Mouse (Mus musculus) gastrocnemius, postnatal 36 days (tissue): ENCODE results near the gene Tent5b. TPM values are rescaled to one million over a fixed set of nuclear protein-coding genes. Genes with fewer than 3 reads are reported as not detected.

ENCODE experiments used
- DNase-seq, 2 experiments: peaks; one replicate each; pipeline ENCODE4 v3.0.0; 2022
- intact Hi-C: fragments of 180-260 bp; cut with DNase I; formaldehyde crosslinking; loops from one replicate; pipeline ENCODE4 v1.15.1; 2025
- long read RNA-seq, 2 experiments: library from polyadenylated mRNA; stranded (forward); transcript quantifications; one replicate each; pipeline ENCODE4 v2.0.0; 2021
- total RNA-seq, 2 experiments: library from RNA; stranded (reverse); gene quantifications; 2 replicates each; pipeline ENCODE4 v1.2.3; 2021

The Tent5b gene
- 1 to 10 TPM in 1 of 2 experiments, under 1 TPM in 1; 0.59 to 1.0 TPM for total RNA-seq
- long read RNA-seq, experiment 1, partial matches to known transcripts, result 0 of 1 reads
- long read RNA-seq, experiment 1, other reads (novel, unspliced or antisense), result 0 of 1 reads
- long read RNA-seq, experiment 2, partial matches to known transcripts, result 0 of 1 reads
- long read RNA-seq, experiment 2, other reads (novel, unspliced or antisense), result 0 of 1 reads

DNA sequence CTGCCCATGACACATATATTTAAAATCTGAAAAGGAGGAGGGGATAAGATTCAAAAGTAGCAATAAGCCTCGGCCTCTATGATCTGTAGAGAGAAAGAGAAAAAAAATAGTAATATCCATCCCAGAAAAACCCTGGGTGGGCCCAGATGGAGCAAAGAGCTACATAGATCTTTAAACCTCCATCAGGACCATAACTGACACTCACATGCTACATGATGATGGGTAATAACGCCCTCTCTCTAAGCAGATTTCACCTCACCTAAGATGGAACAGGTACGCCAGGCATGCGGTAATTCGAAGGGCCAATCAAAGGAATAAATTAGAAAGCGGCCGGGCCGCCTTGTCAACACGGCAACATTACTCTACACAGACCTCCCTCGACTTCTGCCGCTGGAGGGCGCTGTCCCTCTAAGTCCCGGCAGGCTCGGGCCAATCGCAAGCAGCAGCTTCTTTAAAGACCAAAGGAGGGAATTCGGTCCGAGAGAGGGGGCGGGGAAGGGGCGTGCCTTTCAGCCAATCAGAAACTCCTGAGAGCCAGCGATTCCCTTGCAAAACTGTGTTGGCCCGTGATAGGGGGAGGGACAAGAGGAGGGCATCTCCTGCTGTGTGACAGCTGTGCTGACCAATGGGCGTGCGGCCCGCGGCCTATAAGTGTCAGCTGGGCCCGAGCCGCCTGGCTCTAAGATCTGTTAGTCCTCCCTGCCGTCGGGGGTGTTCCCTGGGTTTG lies at the start of gene Tent5b:
Tent5b (plus strand) TSS at position 675 of the 727 bp plus-strand sequence.
- intact Hi-C loops, result loop anchor here (1.0 to 5.0 kb wide), 2 partner anchors 15 to 33 kb away; no protein-coding TSS in a partner anchor

DNA sequence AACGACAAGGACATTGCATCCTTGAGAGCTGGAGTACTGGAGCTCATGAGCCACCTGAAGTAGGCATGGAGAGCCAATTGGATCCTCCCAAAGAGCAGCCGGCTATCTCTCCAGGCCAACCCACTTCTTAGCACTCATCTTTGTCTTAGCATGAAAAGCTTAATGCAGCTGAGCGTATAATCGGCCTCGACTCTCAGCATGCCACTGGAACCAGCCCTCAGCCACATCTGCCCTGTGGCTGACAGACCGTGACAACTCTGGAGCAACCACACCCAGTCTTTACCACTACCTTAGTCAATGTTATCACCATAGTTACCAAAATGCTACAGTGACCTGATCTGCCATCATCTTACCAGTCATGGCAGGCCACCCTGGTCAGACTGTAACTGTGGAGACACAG lies 48.4 kb upstream of the Tent5b start:
- DNase-seq, result no peak
- intact Hi-C loops, result no loop called here

More for the DNA sequence above, at the start of gene Tent5b:
- peak; percentile 97 to 99 for DNase-seq

DNA sequence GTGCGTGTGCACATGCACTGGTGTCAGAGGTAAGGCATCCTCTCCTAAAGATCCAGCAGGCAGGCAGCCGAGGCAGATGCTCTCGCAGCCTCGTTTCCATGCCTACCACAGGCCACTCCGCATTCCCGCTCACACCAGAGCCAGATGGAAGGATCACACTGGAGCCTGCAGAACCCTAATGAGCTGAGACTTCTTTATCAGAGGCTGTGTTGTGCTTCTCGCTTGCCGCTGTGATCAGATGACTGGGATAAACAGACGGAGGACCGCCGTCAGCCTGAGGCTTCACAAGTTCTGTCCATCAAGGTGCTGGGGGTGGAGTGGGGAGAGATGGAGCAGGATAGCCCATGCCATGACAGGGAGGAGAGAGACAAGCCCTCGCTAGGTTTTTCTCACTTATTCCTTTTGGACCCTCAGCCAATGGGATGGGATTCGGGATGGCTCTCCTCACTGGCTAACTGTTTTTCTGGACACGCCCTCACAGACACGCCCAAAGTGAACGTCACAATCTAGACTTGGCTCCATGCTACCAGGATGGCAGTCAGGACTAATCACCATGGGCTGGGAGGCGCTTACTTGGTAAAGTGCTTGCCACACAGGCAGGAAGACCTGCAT lies 47.3 kb upstream of the Tent5b start:
- intact Hi-C loops, result no loop called here
- no peak for DNase-seq

DNA sequence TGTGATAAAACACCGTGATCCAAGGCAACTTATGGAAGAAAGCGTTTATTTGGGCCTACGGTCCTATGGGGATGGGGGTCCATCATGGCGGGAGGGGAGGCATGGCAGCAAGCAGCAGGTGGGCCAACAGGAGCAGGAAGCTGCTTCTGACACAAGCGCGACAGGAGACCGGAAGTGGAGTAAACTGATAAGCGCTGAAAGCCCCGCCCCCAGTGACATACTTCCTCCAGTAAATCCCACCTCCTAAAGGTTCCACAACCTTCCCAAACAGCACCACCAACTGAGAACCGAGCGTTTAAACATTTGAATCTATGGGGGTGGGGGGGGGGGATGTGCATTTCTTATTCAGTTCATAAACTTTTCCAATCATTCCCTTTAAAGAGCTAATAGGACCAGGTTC lies 44.0 kb upstream of the Tent5b start:
- intact Hi-C loops, result no loop called here
- DNase-seq, result no peak

DNA sequence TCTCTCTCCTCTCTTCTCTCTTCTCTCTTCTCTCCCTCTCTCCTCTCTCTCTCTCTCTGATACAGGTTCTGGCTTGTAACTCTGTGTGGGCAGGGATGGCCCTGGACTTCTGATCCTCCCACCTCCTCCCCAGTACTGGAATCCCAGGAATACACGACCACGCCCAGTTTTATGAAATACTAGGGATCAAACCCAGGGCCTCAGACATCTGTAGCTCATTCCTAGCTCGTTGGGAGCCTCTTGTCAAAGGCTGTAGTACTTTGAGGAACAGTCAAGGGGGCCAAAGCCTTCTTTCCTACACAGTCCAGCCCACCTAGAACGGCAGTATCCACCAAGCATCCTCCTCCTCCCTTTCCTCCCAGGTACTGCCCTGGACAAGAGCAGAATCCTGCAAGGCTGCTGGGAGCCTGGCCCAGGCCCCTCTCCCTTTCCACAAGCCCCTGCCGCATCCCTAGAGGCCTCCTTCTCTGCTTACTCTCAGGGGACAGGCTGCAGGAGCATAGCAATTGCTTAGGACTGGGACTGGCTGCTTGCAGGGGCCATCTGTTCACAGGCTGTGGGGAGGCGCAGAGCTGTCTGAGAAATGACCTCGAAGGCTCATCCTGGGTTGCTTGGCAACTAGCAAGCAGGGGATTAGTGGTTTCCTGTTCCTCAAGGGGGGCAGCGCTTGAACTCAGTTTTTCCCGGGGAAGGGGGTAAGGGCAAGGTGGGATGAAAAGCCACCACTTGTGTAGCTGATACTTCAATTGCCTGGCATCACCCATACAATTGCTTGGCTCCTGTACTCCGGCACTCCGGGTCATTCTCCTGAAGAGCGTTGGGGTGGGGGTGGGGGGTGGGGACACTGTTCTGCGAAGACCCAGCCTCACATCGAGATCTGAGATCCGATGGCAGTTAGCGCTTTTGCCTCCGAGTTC lies 40.2 kb upstream of the Tent5b start:
- intact Hi-C loops, result no loop called here
- DNase-seq, result no peak

DNA sequence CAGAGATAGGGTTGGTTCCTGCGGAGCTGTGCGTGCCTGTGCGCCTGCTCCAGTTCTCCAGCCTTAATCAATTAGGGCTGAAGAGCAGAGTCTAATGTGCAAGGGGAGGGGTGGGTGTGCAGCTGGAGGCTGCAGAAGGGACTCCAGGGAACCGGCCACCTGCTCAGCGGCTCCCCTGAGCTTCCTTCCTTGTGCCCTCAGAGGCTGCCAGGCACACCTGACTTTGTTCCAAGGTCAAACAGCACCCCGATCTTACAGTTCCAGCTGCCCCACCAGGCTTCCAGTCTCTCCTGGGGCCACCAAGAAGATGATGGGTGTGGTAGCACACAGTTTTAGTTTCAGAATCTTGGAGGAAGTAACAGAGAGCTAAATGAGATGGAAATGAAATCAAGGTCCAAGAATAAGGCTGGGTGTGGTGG lies 39.5 kb upstream of the Tent5b start:
- intact Hi-C loops, result no loop called here

DNA sequence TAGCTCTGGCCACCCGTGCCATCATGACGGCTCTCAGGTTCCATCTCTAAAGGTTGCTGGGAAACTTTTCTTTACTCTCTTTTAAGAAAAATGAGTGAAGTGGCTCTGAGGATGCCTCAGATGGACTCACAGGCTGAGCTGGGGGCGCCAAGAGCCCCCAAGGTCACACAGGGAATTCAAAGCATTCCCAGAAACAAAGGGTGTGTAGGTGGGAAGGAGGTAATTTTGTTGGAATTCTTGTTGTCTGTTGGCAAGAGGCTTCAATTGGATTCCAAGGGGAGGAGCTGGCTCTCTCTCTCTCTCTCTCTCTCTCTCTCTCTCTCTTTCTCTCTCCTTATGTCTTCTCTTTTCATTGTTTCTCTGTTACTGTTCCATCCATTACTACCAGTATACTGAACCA lies 37.7 kb upstream of the Tent5b start:
- no peak for DNase-seq
- intact Hi-C loops, result no loop called here

More for the DNA sequence above, 39.5 kb upstream of the Tent5b start:
- peak in 1 of 2 experiments; percentile 39 for DNase-seq

DNA sequence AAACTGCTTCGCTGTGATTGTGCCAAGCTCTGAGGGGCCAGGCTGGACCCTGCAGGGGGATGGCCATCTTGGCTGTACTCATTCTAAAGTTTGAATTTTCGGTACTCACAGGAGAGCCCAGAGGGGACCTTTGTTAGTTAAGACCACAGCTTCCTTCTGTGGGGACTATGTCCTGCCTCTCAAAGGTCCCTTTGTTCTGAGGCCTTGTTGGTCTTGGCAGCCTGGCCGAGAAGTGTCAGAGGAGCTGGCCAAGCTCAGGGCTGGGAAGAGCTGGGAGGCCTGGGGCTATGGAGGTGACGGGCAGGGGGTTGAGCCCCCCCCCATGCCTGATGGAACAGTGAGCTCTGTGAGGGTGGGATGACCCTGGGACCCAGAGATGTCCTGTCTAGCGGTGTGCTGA lies 36.8 kb upstream of the Tent5b start:
- no peak for DNase-seq
- intact Hi-C loops, result no loop called here

DNA sequence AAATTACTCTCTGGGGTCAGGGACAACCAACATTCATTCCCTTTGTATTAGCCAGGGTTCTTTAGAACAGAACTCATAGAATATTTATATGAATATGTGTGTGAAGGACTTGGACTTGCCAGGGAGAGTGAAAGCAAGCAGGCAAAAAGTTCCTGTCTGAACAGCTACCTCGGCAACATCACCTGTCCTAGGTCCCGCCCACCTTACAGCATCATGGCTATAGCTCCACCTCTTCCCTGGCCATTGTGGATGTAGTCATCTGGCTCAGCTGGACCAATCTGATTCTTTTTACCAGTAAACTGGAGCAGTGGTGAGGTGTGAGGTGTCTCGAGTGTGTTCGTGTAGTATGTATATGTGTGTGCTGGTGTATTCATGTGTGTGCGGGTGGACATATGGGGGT lies 34.2 kb upstream of the Tent5b start:
- intact Hi-C loops, result no loop called here

DNA sequence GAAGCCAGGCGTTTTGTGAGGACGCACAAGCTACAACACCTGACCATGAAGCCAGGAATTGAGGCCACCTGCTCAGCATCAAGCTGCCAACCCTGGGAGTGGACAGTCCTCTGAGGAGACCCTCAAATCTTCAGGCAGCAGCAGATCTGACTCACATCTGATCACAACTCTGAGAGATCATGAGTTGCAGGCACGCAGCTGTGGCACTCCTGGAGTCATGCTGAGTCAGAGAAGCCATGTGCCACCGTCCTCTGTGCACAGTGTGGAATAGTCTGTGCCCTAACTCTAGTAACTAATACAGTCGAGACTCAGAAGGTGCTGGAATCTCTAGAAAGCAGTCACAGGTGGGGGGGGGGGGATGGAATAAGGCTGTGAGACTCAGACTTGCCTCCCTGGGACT lies 32.6 kb upstream of the Tent5b start:
- DNase-seq, result no peak
- intact Hi-C loops, result no loop called here

More for the DNA sequence above, 34.2 kb upstream of the Tent5b start:
- no peak for DNase-seq

DNA sequence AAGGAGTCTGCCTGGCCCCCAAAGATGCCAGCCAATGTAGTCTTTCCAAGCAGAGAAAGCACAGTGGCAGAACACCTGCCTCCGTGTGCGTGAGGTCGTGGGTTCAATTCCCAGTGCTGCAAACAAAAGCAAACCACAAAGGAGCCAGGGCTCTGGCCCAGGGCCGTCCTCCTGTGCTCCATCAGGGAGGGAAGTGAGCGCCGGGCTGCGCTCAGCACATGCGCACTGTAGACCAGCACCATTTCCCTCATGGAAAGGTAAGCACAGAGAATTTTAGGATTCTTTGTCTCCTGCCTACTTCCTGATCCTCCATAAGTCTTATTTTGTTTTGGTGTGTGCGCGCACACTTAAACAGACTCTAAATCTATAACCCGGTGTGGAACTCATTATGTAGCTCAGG lies 32.0 kb upstream of the Tent5b start:
- intact Hi-C loops, result no loop called here
- DNase-seq, result no peak

DNA sequence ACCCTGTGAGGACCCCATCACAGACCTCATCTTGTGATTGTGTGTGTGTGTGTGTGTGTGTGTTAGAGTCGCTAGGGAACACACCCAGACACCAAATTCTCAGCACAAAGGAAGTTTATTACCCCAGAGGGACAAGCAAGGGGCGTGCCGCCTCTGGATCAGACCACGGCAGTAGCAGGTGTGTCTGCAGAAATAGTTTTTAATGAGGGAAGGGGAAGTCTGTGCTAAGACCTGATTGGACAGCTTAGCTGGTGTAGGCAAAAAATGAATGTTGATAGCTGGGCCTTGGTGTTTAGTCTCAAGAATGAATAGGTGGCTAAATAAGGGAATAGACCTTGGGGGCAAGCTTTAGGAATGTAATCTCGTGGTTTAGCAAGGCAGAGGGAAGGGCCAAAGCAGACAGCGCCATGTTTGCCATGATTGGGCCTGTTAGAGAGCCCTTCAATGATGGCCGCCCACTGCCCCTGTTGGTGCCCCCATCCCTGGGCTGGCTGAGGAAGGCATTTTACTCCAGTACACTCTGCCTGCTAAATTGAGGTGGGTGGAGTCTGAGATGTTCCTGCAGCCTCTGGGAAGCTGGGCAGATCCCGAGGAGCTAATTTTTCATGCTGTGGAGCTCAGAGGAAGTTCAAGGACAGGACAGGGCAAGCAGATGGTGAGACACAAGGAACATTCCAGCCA lies 31.1 kb upstream of the Tent5b start:
- no peak for DNase-seq
- intact Hi-C loops, result no loop called here

DNA sequence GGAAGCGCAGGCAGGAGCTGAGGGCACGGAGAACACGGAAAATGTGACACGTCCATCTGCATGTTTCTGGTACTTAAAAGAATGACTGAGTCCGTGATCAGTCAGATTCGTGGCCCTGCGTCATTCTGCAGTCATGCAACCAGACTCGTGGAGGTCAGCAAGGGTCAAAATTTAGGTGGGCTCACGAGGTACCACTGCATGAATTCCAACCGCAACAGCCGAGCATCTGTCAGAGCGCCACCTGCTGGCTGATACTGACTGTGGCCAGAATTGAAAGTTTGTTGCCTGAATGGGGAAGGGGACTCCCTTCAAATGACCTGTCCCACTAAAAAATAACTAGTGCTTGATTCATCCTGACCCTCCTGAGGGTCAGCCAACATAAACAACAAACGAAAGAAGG lies 30.2 kb upstream of the Tent5b start:
- DNase-seq, result no peak
- intact Hi-C loops, result loop anchor here (5.0 kb wide), 2 partner anchors 102 to 137 kb away; no protein-coding TSS in a partner anchor

DNA sequence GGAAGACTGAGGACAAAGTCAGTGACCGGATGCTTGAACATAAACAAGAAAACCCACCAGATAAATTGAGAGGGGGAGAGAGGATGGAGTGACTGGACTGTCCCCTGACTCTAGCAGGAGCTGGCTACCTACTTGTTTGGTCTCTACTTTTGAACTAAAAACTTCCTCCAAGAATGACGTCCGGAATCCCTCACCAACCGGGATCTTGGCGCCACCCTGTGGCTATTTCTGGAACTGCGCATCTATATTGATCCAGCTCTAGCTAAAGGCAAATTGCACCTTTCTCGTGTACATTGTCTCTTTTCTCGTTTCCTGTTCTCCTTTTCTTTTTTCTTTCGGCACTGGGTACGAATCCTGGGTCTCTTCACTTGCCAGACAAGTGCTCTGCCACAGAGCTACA lies 28.4 kb upstream of the Tent5b start:
- intact Hi-C loops, result loop anchor here (1.0 to 5.0 kb wide), 3 partner anchors 28 to 139 kb away; no protein-coding TSS in a partner anchor
- DNase-seq, result peak; percentile 77 to 79

DNA sequence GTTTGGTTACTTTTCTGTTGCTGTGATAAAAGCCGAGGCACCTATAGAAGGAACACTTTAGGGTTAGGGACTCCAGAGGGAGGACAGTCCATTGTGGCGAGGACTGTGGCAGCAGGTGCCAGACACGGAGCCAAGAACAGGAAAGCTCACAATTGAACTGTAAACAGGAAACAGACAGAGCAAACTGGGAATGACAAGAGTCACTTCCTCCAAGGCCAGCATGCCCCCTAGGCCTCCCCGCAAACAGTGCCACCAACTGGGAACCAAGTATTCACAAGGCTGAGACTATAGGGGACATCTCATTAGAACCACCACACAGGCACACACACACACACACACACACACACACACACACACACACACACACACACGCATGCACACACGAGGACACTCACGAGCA lies 27.5 kb upstream of the Tent5b start:
- intact Hi-C loops, result loop anchor here (5.0 kb wide), 2 partner anchors 105 to 140 kb away; no protein-coding TSS in a partner anchor
- no peak for DNase-seq

DNA sequence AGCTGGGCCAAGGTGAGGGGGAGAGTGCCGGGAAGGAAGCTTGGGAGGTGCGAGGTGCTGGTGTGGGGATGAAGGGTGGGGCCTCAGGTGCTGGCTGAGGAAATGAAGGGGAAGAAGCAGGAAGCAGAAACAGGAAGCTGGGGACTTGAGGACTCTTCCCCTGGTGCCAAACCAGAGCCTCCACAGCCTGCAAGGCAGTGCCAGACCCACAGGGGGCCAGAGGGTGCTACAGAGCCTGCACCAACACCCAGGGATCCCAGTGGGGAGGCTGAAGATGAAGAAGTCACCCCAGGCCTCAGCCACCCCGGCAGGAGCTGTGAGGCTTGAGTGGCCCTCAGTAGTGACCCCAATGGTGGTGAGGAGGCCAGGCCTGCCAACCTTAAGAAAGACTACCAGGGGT lies 21.9 kb upstream of the Tent5b start:
- intact Hi-C loops, result no loop called here
- no peak for DNase-seq

DNA sequence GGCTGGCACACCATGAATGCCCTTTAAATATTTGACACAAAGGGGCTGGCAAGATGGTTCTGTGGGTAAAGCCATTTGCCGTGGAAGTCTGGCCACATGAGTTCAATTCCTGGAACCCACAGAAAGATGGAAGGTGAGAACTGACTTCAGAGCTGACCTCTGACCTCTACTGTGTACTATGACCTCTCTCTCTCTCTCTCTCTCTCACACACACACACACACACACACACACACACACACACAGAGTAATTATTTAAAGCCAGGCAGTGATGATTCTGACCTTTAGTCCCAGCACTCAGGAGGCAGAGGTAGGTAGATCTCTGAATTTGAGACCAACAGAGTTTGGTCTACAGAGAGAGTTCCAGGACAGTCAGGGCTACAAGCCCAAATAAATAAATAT lies 19.9 kb upstream of the Tent5b start:
- intact Hi-C loops, result no loop called here
- no peak for DNase-seq

DNA sequence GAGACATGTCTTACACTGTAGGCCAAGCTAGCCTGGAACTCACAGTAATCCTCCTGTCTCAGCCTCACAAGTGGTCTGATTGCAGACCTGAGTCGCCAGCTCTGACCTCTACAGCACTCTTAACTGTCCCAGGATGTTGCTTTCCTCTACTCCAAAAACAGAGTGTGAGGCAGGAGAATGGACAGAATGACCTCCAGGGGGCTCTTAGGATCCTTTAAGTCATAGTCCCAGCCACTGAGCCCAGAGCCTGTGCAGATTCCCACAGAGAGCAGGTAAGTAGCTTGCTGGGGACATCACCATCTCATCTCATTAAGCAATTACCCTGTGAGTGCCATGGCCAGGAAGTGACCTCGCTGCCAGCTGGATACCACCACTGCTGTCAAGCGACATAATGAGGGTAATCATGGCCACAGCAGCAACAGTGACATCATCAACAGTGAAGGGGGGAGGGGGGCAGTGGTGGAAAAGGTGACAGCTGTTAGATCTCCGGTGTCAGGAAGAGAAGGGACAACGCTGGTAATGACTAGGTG lies 19.1 kb upstream of the Tent5b start:
- intact Hi-C loops, result no loop called here
- DNase-seq, result no peak

DNA sequence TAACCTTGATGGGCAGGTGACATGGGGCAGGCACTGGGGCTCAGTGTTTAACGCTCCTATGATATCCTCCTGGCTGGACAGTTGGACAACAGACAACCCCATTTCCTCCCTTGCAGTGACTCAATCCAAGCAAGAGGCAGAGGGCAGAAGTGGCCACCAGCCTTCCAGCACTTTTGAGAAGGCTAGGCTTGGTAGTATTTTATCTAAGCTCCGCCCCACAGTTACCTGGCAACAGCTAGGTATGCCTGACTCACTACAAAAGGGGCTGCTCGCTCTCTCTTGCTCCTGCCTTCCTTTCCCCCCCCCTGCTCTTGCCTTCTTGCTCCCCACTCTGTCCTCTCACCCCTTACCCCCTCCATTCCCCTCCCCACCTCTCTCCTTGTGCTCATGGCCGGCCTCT lies 18.6 kb upstream of the Tent5b start:
- intact Hi-C loops, result no loop called here

DNA sequence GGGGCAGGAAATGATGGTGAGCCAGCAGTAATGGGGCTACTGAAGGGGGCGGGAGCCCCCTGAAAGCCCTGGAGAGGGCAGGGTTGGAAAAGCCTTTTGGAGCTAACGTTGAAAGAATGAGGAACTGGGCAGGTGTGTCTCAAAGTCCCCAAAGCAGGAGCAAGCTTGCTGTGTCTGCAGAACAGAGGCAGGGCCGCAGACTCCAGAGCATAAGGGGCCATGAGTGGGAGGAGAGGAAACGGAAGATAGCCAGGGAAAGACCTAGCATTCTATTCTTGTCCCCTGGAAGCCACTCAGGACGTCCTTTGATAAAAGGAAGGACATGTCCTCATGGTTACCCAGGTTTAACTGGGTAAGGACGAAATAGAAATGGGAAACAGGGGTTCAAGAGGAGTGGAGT lies 16.7 kb upstream of the Tent5b start:
- intact Hi-C loops, result no loop called here
- DNase-seq, result no peak

More for the DNA sequence above, 18.6 kb upstream of the Tent5b start:
- no peak for DNase-seq
